Mouse (Mus musculus): ENCODE measurements around the gene Med12l.

The Med12l gene

DNA sequence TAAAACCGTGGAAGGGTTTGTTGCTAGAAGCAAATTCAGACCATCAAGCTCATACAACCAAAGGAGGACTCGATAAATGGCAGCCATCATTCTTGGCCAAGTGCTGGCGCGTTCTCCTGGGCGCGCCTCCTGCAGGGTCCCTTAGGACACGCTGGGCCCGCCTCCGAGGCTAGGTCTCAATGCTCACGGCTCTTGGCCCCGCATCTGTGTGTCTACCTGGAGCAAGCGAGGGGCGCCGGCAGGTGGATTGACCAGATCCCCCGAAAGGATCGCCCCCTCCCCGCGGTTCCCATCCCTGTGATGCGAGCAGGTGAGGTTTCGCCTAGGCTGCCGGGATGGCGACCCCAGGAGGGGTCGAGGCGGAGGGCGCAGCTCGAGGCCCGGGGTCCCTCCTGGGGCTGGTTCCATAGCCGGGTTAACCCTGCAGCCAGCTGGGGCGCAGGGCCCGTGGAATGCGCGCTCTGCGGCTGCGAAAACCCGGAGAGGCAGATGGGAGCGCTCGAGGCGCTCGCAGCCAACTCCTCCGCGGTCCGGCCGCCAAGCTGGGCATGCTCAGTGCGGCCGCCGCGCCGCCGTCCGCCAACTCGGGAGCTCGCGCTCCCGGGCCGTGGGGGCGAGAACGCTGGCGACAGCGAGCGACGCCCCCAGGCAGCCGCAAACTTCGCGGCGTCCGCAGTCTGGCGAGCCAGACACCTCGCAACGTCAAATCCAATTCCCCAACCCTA, at the start of gene Med12l:
Gene Med12l, plus strand, starts transcription at position 555 of the 725 bp plus-strand sequence.
- peak; percentile 81 for ATAC-seq (ENCODE audit: low TSS enrichment)

DNA sequence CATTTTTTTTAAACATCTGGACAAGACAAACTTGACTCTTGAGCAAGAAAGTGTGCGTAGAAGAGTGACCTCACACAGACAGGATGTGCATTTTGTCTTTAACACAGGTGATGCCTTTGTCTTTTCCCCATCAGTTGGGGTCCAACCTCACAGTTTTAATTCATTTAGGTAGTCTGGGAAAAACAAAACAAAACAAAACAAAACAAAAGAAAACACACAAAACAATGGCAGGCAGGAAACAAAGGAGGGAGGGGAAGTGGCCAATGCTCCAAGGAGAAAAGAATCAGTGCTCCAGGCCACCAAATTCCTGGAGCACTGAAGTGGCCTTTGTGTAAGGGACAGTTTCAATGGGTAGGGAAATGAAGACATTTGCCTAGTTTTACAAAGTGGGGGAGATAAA, 44.5 kb upstream of the Med12l start:
- ATAC-seq (ENCODE audit: low TSS enrichment), result no peak

DNA sequence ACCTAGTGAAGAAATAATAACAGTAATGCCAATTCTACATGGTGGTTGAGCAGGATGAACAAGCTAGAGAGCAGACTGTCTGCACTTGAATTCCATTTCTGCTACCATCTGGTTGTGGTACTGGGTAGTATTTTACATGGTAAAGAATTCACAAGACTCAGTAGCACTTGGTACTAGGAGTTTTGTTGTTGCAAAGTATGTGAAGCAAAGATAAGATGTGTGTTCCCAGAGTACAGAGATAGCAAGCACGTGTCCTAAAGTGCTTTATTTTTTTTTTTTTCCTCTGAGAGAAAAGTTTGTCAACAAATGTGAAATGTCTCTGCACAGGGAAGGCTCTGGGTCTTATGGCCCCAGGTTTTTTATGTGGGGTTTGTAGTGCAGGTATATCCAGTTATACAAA, 28.2 kb upstream of the Med12l start:
- no peak for ATAC-seq (ENCODE audit: low TSS enrichment)

DNA sequence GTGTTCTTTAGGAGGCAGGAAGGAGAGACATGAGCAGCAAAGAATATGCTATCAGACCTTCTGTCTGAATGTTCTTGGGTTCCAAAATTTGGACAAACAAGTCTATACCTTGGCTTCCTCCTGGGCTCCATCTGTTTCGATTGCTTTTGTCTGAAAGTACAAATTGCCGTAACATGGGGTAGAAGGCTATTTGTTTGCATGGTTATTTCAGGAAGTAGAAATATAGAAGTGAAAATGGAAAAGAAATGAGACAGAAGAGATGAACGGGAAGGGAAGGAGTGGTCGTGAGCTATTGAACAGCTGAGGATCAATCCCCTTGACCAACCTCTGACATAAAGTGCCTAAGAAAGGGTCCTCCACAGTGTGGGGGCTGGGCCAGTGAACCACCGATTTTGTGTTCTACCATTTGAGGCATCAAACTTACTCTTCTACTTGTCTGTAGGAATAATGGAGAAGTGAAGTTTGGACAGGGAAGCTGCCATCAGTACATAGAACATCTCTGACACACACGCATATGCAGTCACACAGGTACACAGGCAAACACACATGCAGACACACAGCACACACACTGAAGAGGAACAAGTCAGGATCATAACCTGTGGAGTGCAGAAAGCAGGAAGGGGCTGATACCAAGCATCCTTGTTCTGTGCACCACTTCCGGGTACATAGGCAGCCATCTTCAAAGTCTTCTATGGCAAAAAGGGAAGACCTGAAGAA, 27.6 kb upstream of the Med12l start:
- ATAC-seq (ENCODE audit: low TSS enrichment), result no peak

DNA sequence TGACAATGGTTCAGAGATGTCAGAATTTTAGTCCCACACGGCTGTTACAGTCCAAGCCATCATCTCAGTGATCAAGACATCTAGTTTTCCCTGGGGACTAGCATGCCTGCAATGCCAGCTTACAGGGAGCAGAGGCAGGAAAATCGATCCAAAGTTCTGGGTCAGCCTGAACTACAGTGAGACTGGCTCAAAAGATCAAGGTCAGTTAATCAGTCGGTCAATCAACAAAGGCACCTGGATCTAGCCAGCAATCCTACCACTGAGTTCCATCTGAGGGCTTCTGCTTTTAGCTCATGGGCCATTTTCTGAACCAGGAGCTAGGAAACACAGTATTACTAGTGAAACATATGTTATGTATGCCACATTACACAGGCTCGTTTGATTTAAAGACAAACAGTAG, 25.0 kb upstream of the Med12l start:
- no peak for ATAC-seq (ENCODE audit: low TSS enrichment)

DNA sequence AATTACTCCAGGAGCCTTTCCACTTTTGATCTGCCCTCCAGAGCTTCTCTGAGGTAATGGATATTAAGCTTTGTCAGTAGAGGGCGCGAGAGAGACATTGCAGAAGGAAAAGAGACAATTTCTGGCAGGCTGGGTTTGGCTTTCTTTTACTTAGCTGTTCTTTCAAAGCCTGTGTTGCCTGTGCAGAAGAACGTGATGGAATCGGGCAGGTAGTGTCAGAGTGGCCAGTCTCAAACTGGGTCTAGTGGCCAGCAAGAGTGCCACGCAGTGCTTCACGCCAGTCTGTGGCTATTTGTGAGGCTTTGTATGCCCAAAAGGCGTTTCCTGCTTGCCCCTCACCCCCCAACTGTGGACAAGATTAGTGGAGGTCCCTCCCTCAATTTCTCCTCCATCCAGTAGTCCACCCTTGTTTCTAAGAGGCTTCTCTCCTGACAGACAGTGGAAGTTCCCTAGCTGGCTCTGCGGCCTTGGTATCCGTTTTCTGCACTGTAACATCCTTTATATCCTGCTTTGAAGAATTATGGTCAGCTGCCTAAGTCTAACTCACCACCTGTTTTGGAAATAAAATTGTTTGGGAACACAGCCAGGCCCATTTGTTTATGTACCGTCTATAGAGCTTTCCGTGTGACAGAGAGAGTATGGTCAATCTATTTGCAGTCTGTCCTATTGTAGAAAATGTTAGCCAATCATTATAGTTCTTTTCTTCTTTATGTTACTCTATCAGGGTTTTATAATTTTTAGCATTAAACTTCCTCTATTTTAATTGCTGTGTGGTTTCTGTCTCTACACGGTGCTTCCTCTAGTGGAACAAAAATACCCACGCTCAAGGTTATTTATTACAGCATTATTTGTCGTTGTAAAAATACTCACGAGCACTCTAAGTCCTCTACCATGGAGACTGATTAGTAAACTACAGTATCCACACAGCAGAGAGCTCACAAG, 22.5 kb upstream of the Med12l start:
- ATAC-seq (ENCODE audit: low TSS enrichment), result peak; percentile 99

DNA sequence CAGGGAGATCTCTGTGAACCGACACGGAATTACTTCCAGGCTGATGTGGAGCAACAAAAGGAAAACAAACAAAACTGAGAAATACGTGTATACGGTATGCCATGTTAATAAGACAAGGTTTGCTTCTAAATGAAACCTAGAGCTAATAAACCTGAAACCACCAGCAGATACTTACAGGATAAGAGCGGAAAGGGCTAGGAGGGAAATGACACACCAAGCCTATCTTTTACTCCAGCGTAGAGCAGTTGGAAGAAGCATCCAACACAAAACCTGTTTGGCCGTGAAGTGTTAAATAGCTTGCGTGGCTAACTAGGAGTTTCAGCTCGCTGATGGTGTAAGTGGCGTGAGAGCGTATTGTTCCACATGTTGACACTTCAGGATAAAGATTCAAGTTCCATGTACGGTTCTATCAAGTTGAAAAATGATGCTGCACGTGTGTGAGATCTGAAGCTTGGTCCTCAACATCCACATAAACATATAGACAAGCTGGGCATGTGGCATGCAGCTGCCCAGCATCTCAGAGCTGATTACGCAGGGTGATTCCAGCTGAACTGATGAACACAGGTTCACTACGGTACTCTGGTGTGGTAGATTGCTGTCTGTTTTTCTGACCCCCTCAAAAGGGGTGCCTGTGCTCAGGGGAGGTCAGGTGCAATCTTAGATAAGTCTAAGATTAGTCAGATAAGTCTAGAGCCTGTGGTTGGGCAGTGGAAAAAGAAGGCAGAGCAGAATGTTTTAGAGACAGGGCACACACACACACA, 21.6 kb upstream of the Med12l start:
- no peak for ATAC-seq (ENCODE audit: low TSS enrichment)

DNA sequence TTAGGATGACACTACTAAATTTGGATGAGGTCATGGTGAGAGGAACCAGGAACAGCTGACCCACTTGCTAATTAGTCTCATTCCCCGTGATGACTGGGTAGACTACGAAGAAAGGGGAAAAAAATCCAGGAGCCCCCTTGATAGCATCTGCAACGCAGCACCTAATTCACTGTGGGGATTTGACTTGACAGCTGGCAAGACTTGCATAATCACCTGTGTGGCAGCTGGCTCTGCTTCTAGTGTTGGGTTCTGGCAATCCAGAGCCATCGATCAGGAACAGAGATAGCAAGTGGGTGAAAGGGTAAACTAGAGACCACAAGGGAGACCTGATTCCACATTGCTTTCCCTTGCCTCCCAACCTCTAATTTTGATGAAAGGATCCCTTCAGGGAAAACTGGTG, 19.8 kb upstream of the Med12l start:
- ATAC-seq (ENCODE audit: low TSS enrichment), result no peak

DNA sequence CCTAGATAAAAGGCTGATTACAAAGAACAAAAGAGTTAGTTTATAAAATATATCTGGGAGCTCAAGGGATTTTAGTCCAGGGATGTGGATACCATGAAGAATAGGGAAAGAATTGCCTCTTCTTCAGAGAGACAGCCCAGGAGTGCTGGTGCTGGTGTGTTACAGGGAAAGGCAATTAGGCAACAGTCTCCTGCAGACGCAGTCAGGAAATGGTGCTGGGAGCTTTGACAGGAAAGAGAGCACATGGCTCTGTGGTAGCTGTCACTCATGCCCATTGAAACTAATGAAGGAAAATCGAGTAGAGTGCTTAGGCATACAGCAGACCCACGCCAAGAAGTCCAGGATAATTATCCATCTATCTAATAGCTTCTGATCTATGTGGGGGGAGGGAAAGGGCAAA, 16.3 kb upstream of the Med12l start:
- ATAC-seq (ENCODE audit: low TSS enrichment), result no peak

DNA sequence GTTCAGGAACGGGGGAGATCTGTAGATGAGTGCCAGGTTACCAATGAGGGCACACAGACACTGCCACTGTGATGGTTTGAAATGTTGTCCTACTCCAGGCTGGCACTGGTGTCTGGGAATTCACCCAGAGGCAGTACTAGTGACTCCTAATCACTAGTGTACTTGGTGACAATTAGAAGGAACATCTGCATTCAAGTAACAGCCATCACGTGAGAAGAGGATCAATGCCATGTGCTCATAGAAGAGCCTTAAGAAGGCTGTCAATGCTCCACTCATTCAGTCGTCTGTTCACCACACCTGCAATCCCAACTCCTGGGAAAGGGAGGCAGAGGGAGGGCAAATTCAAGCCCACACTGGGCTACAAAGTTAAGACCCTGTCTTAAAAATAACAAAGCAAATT, 15.1 kb upstream of the Med12l start:
- ATAC-seq (ENCODE audit: low TSS enrichment), result no peak

DNA sequence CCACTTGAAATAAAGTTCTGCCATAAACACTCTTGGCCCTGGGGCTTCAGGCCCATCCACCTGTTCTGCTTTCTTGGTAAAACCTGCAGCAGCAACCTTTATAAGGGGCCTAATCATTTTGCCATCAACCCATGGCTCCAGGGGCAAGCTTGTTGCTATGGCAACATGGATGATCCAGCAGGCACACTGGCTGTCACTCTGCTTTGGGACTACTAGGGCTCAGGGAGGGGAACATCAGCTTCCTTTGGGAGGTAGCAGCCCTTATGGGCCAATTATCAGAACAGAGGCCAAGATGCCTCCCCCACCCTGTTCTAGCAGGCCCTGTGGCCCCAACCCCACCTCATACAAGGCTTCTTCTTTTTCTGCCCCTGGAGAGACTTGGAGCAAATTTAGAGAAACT, 13.5 kb upstream of the Med12l start:
- no peak for ATAC-seq (ENCODE audit: low TSS enrichment)

DNA sequence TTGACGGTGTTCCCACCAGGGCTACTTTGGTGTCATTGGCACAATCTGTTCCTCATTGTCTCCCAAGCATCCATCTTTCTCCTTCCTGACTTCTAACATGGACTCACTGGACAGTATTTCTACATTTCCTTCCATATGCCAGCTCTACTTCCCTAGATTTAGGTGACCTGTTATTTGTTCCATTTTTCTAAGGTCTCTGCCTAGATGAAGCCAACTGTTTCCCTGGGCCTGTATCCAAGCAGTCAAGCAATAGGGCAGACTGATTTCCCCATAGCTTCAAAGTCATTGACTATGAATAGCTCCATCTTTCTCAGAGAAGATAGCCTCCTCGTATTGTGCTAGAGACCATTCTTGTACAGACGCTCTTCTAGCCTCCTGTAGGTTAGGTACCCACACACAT, 12.0 kb upstream of the Med12l start:
- no peak for ATAC-seq (ENCODE audit: low TSS enrichment)

DNA sequence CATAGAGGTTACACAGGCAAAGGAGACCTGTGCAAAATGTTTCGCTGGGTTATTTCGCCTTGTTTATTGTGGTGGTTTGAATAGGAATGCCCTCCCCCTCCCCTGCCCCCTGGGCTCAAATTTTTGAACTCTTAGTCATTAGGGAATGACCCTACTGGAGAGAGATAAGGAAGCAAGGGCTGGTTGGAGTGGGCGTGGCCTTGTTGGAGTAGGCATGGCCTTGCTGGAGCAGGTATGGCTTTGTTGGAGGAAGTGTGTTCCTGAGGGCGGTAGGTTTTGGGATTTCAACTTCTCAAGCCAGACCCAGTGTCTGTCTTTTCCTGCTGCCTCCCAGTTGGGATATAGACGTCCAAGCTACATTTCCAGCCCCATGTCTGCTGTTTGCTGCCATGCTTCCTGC, 1.9 kb upstream of the Med12l start:
- no peak for ATAC-seq (ENCODE audit: low TSS enrichment)

DNA sequence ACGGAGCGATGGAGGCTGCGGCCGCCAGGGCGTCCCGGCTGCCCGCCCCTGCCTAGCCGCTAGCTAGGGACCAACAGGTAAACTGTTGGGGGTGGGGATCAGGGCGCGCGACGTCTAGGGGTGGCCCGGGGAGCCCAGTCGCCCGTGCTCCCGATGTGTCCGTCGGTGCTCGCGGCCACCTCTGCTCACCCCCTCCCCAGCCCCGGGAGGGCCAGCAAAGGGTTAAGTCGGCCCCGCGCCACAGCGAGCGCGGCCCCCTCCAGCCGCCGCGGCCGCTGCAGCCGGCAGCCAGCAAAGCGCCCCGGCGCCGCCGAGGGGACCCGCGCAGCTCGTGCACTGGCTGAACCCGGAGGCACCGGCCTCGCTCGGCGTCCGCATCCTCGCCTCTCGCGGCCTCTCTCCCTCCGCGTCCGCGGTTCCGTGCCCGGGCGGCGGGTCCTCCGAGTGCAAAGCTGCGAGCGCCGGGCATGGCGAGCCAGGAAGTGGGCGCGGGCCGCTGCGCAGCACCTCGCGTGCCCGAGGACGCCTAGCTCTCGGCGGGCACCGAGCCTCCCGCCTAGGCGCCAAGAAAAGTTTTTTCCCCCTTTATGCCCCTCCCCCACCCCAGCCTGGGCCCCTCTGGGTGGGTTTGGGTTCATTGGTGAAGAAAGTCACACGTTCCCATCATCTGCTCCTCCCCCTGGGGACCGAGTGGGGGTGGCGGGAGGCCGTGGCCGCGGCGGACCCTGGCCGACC, 538 bp downstream of the Med12l start:
- peak; percentile 17 for ATAC-seq (ENCODE audit: low TSS enrichment)

DNA sequence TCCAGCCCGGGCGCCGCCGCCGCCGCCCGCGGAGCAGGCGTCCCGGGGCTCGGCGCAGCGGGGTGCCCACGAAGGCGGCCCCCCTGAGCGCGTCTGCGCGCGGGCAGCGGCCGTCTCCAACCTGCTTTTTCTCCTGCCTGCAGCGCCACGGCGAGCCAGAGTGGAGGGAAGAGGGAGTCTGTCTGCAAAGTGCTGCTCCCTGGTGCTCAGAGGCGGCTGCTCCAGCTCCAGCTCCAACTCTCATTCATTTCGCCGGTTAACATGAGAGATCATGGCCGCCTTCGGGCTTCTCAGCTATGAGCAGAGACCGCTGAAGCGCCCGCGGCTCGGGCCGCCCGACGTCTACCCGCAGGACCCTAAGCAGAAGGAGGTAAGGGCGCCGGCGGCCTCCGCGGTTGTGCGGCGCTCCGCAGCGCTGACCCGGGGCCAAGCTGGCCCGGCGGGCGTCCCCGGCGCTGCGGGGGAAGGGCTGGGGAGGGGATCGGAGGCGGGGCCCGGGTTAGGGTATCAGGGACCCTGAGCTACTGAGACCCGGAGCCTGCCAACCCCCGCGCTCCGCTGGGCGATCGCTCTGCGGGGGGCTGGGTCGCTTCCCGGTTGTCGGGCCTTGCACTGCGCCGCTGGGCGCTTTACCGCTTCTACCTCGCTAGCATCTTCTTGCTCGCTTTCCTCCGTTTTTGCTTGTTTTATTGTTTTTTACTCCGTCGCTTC, 1.3 kb downstream of the Med12l start:
- peak; percentile 80 for ATAC-seq (ENCODE audit: low TSS enrichment)

DNA sequence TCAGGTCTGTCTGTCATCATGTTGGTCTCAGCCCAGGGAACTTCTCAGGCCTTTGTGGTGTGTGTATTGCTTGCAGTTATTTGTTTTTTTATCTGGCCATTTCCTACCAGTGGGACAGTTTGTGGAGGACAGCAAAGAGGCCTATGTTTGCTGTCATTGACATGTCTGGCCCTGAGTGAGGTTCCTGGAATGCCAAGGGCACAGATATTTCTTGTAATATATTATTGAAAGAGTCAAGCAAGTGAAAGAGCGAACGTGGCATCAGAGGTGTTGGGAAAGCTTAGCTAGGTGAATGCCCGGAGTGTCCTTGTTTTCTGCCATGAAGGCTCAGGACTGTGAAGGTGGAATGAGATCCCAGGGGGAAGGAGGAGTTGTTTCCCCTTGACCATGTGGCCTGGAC, 4.7 kb downstream of the Med12l start:
- ATAC-seq (ENCODE audit: low TSS enrichment), result no peak

DNA sequence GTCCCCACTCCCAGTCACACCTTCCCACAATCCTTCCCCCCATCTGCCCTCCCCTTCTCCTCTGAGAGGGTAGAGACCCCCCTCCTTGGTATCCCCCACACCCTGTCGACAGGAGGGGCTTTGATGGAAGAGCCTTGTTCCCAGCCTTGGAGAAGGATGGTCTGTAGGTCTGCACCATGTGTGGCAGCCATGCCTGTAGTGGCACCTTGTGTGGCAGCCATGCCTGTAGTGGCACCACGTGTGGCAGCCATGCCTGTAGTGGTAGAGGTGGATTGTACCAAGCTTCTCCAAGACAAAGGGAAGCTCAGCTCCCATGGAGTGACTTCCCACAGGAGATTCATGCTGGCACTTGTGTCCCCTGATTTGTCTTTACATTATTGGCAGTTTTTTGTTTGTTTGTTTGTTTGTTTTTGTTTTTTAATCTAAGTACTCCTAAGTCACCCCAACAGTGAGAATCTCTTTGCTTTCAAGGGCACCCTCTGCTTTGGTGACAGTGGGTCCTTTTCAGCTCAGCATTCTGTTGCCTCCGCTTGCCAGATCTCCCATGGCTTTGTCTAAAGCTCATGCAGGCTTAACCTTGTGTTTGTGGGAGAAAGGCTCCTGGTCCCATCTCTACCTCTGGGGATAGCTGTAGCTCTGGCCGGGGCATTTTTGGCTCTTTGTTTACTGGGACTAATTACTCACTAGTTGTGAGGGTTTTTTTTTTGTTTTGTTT, 10.2 kb downstream of the Med12l start:
- no peak for ATAC-seq (ENCODE audit: low TSS enrichment)

DNA sequence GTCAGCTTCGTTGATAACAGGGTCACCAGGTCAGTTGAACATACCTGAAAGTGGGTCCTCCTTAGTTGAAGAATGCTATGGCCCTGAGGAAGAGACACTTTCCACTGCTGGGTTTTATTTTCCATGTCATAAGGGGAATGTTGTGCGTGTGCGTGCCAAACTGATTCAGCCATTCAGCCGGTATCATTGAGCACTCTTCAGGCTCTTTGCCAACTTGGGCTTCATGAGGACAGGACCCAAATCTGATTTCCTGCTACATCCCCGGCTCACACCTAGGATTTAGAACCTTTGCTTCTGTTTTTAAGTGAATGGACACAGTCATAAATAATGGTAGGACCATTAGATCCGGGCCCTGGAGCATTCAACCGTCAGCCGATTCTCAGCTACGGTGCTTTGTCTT, 10.9 kb downstream of the Med12l start:
- no peak for ATAC-seq (ENCODE audit: low TSS enrichment)

DNA sequence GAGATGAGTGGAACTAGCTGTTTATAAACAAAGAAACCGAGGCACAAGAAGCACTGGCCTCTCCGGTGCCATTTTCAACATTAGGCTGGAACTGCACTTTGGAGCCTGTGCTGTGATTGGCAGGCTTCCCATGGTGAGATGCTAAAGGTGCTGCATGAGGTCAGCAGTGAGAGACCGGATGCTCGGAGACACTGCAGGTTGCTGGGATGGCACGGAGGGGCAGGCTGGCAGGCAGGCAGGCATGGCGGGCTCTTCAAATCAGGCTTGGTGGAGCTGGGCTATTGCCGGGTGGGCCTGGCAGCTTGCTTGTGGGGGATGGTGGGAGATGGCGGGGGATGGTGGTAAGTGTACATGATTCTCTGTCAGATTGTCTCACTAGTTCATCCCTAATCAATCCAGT, 15.6 kb downstream of the Med12l start:
- ATAC-seq (ENCODE audit: low TSS enrichment), result no peak

DNA sequence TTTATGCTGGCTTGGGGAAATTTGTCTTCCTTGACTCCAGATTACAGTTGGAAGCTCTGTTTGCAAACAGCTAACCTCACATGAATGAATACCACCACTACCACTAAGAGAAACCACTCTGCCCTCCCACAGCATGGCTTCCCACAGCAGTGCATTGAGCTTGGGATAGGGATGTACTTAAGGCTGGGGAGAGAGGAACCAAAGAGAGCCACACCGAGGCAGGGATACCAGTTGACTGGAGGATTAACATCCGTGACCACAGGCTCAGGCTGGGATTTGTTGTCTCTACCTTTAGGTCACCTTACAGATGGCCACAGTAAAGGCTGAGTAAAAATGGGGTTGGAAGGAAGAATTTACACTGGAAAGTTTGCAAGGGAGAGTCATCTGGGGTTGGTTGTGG, 16.6 kb downstream of the Med12l start:
- ATAC-seq (ENCODE audit: low TSS enrichment), result no peak
